Mouse (Mus musculus): ENCODE results near the gene Stk25. TPM values are rescaled to one million over a fixed set of nuclear protein-coding genes. Genes with fewer than 3 reads are reported as not detected.
"Not testable (repeated sequence)": the region's sequence is repeated elsewhere in the genome, so short reads cannot be mapped to it uniquely, and the experiment has no call there.

Gene Stk25
- polyA plus RNA-seq (2012; rRNA removed) (28.4 and 39.2 TPM in 2 replicates), polyA plus RNA-seq (2014; fragmentation: Nextera tagmentation; extraction: Ambion mirVana) (39.9 and 41.1 TPM in 2 replicates)

DNA sequence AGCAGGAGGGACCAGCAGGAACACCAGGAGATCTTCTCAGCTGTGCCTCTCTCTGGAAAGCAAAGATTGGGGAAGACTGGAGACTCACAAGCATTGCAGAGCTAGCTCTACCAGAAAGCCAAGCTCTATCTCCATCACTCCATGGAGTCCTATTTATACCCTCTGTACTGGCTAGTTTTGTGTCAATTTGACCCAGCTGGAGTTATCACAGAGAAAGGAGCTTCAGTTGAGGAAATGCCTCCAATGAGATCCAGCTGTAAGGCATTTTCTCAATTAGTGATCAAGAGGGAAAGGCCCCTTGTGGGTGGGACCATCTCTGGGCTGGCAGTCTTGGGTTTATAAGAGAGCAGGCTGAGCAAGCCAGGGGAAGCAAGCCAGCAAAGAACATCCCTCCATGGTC is at the start of gene Stk25:
Stk25 (minus strand) TSS at position 101 of the 400 bp plus-strand sequence.
- not testable (repeated sequence) for DNase-seq (ENCODE audit: low read depth in 3 of 3, low spot score in 3 of 3); H3K4me2 ChIP-seq (ENCODE audit: low read depth); H3K9me3 ChIP-seq (ENCODE audit: control insufficient read depth, low read length); H3K4me3 ChIP-seq (ENCODE audit: insufficient read depth in 1 of 2, low read depth in 2 of 2, low read length in 2 of 2); H3K9ac ChIP-seq (replicated peaks); H3K27me3 ChIP-seq (ENCODE audit: control insufficient read depth, insufficient read depth, low read length); ATAC-seq (ENCODE audit: insufficient read depth); H3K36me3 ChIP-seq (replicated peaks; ENCODE audit: control insufficient read depth, insufficient read depth, low read depth); H3K27ac ChIP-seq; H3K4me1 ChIP-seq (replicated peaks; ENCODE audit: control insufficient read depth in 2 of 2, insufficient read depth in 2 of 2, low read length in 1 of 2)

DNA sequence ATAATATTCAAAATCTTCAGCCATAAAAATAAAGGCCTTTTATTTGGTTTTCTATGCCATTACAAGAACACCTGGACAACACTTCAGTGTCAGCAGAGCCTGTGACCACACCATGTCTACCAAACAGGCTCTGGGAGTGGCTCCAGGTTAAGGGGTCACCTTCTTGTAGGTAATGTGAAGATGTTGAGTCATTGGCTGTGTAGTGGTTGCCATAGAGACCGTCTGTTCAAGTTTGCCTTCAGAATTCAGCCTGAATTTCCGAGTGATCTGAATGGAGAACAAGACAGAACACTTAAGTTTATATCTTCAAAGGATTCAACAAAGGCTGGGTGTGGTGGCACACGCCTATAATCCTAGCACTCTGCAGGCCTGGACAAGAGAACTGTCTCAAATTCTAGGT is 46.9 kb upstream of the Stk25 start:
- Histone ChIP-seq H3K9ac (replicated peaks) (no peak overlapping the region), H3K4me2 (ENCODE audit: low read depth) (no peak overlapping the region), H3K27ac (no peak overlapping the region), H3K36me3 (replicated peaks; ENCODE audit: control insufficient read depth, insufficient read depth, low read depth) (no peaks in the 10 kb centered on the region), H3K9me3 (ENCODE audit: control insufficient read depth, low read length) (no peaks in the 10 kb centered on the region), H3K27me3 (ENCODE audit: control insufficient read depth, insufficient read depth, low read length) (no peaks in the 10 kb centered on the region), H3K4me3 (ENCODE audit: insufficient read depth in 1 of 2, low read depth in 2 of 2, low read length in 2 of 2) (no peak overlapping the region), H3K4me1 (replicated peaks; ENCODE audit: control insufficient read depth in 2 of 2, insufficient read depth in 2 of 2, low read length in 1 of 2) (no peaks in the 10 kb centered on the region)
- WGBS (ENCODE audit: insufficient replicate concordance): 54% methylated on average over 3 of the region's 3 CpGs
- TF ChIP-seq CTCF (IDR thresholded peaks at IDR 0.05; ENCODE audit: low read depth) (no peak), EP300 (IDR thresholded peaks at IDR 0.05; ENCODE audit: low read depth) (no peak)
- ATAC-seq (ENCODE audit: insufficient read depth) (no peak), DNase-seq (ENCODE audit: low read depth in 3 of 3, low spot score in 3 of 3) (no peak)

DNA sequence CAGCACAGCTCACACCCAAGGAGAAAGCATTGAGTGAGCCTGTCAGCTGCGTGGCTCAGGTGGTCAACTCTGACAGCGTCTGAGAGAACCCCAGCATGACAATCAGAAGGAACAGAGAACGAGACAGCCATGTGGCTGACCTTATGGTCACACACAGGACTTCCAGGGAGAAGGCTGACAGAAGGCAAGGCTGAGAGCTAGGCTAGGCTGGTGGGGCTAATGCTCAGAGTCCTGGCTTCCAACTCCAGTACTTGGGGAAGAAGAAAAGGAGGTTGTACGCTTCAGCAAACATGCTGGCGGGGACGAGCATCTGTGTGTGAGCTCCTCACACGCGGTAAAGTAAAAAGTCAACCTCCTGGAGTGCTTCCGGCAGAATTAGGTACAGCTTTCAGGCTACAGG is 45.9 kb upstream of the Stk25 start:
- 82% methylated on average over 9 of the region's 9 CpGs for WGBS (ENCODE audit: insufficient replicate concordance)
- no peak overlapping the region for H3K4me3 ChIP-seq (ENCODE audit: insufficient read depth in 1 of 2, low read depth in 2 of 2, low read length in 2 of 2)
- no peaks in the 10 kb centered on the region for H3K36me3 ChIP-seq (replicated peaks; ENCODE audit: control insufficient read depth, insufficient read depth, low read depth)
- no peaks in the 10 kb centered on the region for H3K27me3 ChIP-seq (ENCODE audit: control insufficient read depth, insufficient read depth, low read length)
- H3K4me2 ChIP-seq (ENCODE audit: low read depth): no peak overlapping the region
- no peak overlapping the region for H3K9ac ChIP-seq (replicated peaks)
- no peaks in the 10 kb centered on the region for H3K4me1 ChIP-seq (replicated peaks; ENCODE audit: control insufficient read depth in 2 of 2, insufficient read depth in 2 of 2, low read length in 1 of 2)
- no peak overlapping the region for H3K27ac ChIP-seq
- TF ChIP-seq EP300 (IDR thresholded peaks at IDR 0.05; ENCODE audit: low read depth) (no peak), CTCF (IDR thresholded peaks at IDR 0.05; ENCODE audit: low read depth) (no peak)
- no peak for ATAC-seq (ENCODE audit: insufficient read depth)
- no peaks in the 10 kb centered on the region for H3K9me3 ChIP-seq (ENCODE audit: control insufficient read depth, low read length)
- no peak for DNase-seq (ENCODE audit: low read depth in 3 of 3, low spot score in 3 of 3)

DNA sequence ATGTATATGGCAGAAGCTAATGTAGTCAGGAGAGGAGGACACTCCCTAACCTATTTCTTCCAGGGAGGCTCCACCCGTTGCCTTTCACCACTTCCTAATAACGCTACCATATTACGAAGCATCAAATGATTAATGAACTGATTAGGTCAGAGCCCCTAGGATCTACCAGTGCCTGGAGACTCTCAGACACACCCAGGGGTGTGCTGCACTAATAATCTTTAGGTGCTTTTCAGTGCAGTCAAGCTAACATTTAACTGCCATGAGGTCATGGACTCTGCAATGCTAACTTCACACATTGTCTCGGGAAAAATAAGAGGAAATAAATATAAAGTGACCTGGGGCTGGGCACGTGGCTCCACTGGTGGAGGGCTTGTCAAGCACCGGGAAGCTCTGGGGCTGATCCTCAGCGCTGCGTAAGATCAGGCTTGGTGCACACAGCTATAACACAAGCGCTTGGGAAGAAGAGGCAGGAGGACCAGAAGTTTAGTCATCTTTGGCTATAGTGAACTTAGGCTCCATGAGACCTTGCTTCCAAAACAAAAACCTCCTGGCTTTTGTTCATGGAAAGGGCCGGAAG is 45.1 kb upstream of the Stk25 start:
- no peak for ATAC-seq (ENCODE audit: insufficient read depth)
- TF ChIP-seq CTCF (IDR thresholded peaks at IDR 0.05; ENCODE audit: low read depth) (no peak), EP300 (IDR thresholded peaks at IDR 0.05; ENCODE audit: low read depth) (no peak)
- Histone ChIP-seq H3K27me3 (ENCODE audit: control insufficient read depth, insufficient read depth, low read length) (no peaks in the 10 kb centered on the region), H3K4me2 (ENCODE audit: low read depth) (no peak overlapping the region), H3K9ac (replicated peaks) (no peak overlapping the region), H3K4me3 (ENCODE audit: insufficient read depth in 1 of 2, low read depth in 2 of 2, low read length in 2 of 2) (no peak overlapping the region), H3K4me1 (replicated peaks; ENCODE audit: control insufficient read depth in 2 of 2, insufficient read depth in 2 of 2, low read length in 1 of 2) (no peaks in the 10 kb centered on the region), H3K9me3 (ENCODE audit: control insufficient read depth, low read length) (no peaks in the 10 kb centered on the region), H3K27ac (no peak overlapping the region), H3K36me3 (replicated peaks; ENCODE audit: control insufficient read depth, insufficient read depth, low read depth) (no peaks in the 10 kb centered on the region)
- no peak for DNase-seq (ENCODE audit: low read depth in 3 of 3, low spot score in 3 of 3)
- 75% methylated on average over 10 of the region's 10 CpGs for WGBS (ENCODE audit: insufficient replicate concordance)

DNA sequence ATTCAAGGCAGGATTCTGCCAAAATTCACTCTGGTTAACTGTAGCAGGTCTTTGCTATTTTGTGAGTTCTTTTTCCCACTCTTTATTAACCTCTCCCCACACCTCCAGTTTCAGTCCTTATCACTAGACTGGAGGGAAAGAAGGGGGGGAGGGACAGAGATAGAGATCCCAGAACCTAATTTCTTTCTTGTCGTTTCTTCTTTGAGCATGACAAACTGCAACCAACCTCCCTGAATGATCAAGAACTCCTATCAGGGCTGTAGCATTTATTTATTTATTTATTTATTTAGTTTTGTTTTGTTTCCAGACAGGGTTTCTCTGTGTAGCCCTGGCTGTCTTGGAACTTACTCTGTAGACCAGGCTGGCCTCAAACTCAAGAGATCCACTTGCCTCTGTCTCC is 43.6 kb upstream of the Stk25 start:
- WGBS (ENCODE audit: insufficient replicate concordance): 35% methylated on average over 1 of the region's 1 CpGs
- Histone ChIP-seq H3K9me3 (ENCODE audit: control insufficient read depth, low read length) (no peaks in the 10 kb centered on the region), H3K36me3 (replicated peaks; ENCODE audit: control insufficient read depth, insufficient read depth, low read depth) (no peaks in the 10 kb centered on the region), H3K4me3 (ENCODE audit: insufficient read depth in 1 of 2, low read depth in 2 of 2, low read length in 2 of 2) (no peak overlapping the region), H3K9ac (replicated peaks) (no peak overlapping the region), H3K4me1 (replicated peaks; ENCODE audit: control insufficient read depth in 2 of 2, insufficient read depth in 2 of 2, low read length in 1 of 2) (no peaks in the 10 kb centered on the region), H3K27ac (no peak overlapping the region), H3K4me2 (ENCODE audit: low read depth) (no peak overlapping the region), H3K27me3 (ENCODE audit: control insufficient read depth, insufficient read depth, low read length) (no peaks in the 10 kb centered on the region)
- TF ChIP-seq EP300 (IDR thresholded peaks at IDR 0.05; ENCODE audit: low read depth): no peak
- TF ChIP-seq CTCF (IDR thresholded peaks at IDR 0.05; ENCODE audit: low read depth): no peak
- ATAC-seq (ENCODE audit: insufficient read depth) (no peak), DNase-seq (ENCODE audit: low read depth in 3 of 3, low spot score in 3 of 3) (no peak)

Data from liver, embryonic 14.5 days (tissue).